Mouse (Mus musculus) bone marrow macrophage, adult 2 months (primary cell): ENCODE data around the gene Gm48552. TPM values are rescaled to one million over a fixed set of nuclear protein-coding genes. Genes with fewer than 3 reads are reported as not detected.

Source experiments
- H3K27ac ChIP-seq: 2 replicates; pipeline ENCODE4 v1.5.1; 2012; ENCODE audit warnings: low read depth, low read length; ENCODE audit not compliant: insufficient read depth
- H3K4me1 ChIP-seq: 2 replicates; pipeline ENCODE4 v1.6.1; 2012; ENCODE audit warnings: low read length; ENCODE audit not compliant: control insufficient read depth, insufficient read depth
- H3K4me3 ChIP-seq: 2 replicates; pipeline ENCODE4 v1.5.1; 2012; ENCODE audit warnings: mild to moderate bottlenecking, low read length, moderate library complexity; ENCODE audit not compliant: insufficient read depth
- CTCF ChIP-seq: IDR thresholded peaks from 2 replicates; pipeline ENCODE4 v1.5.1; 2012; ENCODE audit warnings: low read depth, mild to moderate bottlenecking, low read length, moderate library complexity
- POLR2A ChIP-seq: IDR thresholded peaks from 2 replicates; pipeline ENCODE4 v1.6.1; 2012; ENCODE audit warnings: mild to moderate bottlenecking, low read depth, low read length, borderline replicate concordance
- polyA plus RNA-seq: library from polyadenylated mRNA; stranded (reverse); fragments of >200 nt; gene quantifications from 2 replicates; pipeline ENCODE4 v1.2.4, GENCODE M21; 2012; ENCODE audit not compliant: missing spikeins, insufficient read depth, insufficient read length

Gm48552 gene
- polyA plus RNA-seq, 1 experiment = not detected

- no peak for TF ChIP-seq POLR2A
- TF ChIP-seq CTCF = no peak
- H3K4me3 ChIP-seq = no peak overlapping the region
- peaks cover 6% of the 10 kb centered on the region for H3K4me1 ChIP-seq
- H3K27ac ChIP-seq = no peak overlapping the region
Observed at GRCm38 (mm10) chr10:81395865-81396264, 7.1 kb downstream of the Gm48552 start.

- H3K4me3 ChIP-seq = no peak overlapping the region
- no peak for TF ChIP-seq POLR2A
- TF ChIP-seq CTCF = no peak
- H3K4me1 ChIP-seq = peaks cover 13% of the 10 kb centered on the region
Observed at GRCm38 (mm10) chr10:81396749-81397148, 7.9 kb downstream of the Gm48552 start.

GRCm38 (mm10) chr10:81399296-81399695, 10.5 kb downstream of the Gm48552 start:
- Histone ChIP-seq H3K27ac (no peak overlapping the region), H3K4me3 (no peak overlapping the region), H3K4me1 (peaks cover 20% of the 10 kb centered on the region)
- TF ChIP-seq POLR2A (no peak), CTCF (no peak)

More at GRCm38 (mm10) chr10:81396749-81397148, 7.9 kb downstream of the Gm48552 start:
- H3K27ac ChIP-seq = no peak overlapping the region

GRCm38 (mm10) chr10:81399798-81400308, 11.0 kb downstream of the Gm48552 start:
- peak overlapping the region; percentile 32 for H3K4me3 ChIP-seq
- peaks cover 26% of the 10 kb centered on the region for H3K4me1 ChIP-seq
- TF ChIP-seq CTCF (no peak), POLR2A (no peak)
- H3K27ac ChIP-seq = no peak overlapping the region

GRCm38 (mm10) chr10:81400371-81401204, 11.8 kb downstream of the Gm48552 start:
- Histone ChIP-seq H3K4me3 (peak overlapping the region; percentile 32), H3K27ac (peak overlapping the region; percentile 98), H3K4me1 (peaks cover 31% of the 10 kb centered on the region)
- TF ChIP-seq POLR2A (no peak), CTCF (0 out of 2 replicates have a peak, but pooled peaks have one; percentile 8)

GRCm38 (mm10) chr10:81401205-81401520, 12.4 kb downstream of the Gm48552 start:
- TF ChIP-seq POLR2A (no peak), CTCF (no peak)
- peak overlapping the region; percentile 35 for H3K4me3 ChIP-seq
- H3K4me1 ChIP-seq = peaks cover 36% of the 10 kb centered on the region
- H3K27ac ChIP-seq = peak overlapping the region; percentile 98

GRCm38 (mm10) chr10:81401521-81402226, 12.9 kb downstream of the Gm48552 start:
- no peak for TF ChIP-seq CTCF
- TF ChIP-seq POLR2A = no peak
- Histone ChIP-seq H3K4me1 (peaks cover 41% of the 10 kb centered on the region), H3K4me3 (peak overlapping the region; percentile 39), H3K27ac (peak overlapping the region; percentile 98)

- peaks cover 41% of the 10 kb centered on the region for H3K4me1 ChIP-seq
- TF ChIP-seq CTCF (no peak), POLR2A (no peak)
- peak overlapping the region; percentile 39 for H3K4me3 ChIP-seq
- peak overlapping the region; percentile 98 for H3K27ac ChIP-seq
Observed at GRCm38 (mm10) chr10:81402227-81402765, 13.5 kb downstream of the Gm48552 start.

- Histone ChIP-seq H3K4me3 (no peak overlapping the region), H3K4me1 (peaks cover 48% of the 10 kb centered on the region), H3K27ac (no peak overlapping the region)
- TF ChIP-seq POLR2A (no peak), CTCF (no peak)
Observed at GRCm38 (mm10) chr10:81403511-81403910, 14.7 kb downstream of the Gm48552 start.

- Histone ChIP-seq H3K4me3 (no peak overlapping the region), H3K4me1 (peaks cover 50% of the 10 kb centered on the region), H3K27ac (no peak overlapping the region)
- TF ChIP-seq CTCF (no peak), POLR2A (no peak)
Observed at GRCm38 (mm10) chr10:81404082-81404481, 15.3 kb downstream of the Gm48552 start.

- TF ChIP-seq POLR2A = no peak
- no peak for TF ChIP-seq CTCF
- Histone ChIP-seq H3K4me1 (peaks cover 54% of the 10 kb centered on the region), H3K27ac (peak overlapping the region; percentile 16), H3K4me3 (no peak overlapping the region)
Observed at GRCm38 (mm10) chr10:81404720-81405119, 15.9 kb downstream of the Gm48552 start.
